Mouse (Mus musculus) limb, embryonic 15.5 days (tissue): ENCODE results near the gene Slc4a7. TPM values are rescaled to one million over a fixed set of nuclear protein-coding genes. Genes with fewer than 3 reads are reported as not detected.

ENCODE experiments used
- ATAC-seq: fragments of 200-750 bp; cut with Nextera tagmentation; 2 replicates; pipeline ENCODE4 v1.8.0; 2017; ENCODE audit warnings: low read depth, moderate TSS enrichment; ENCODE audit not compliant: insufficient number of reproducible peaks, low FRiP score, low TSS enrichment
- H3K27ac ChIP-seq: fragments of 300-500 bp; sonication (generic); 2 replicates; pipeline ENCODE4 v1.5.1; 2015; ENCODE audit warnings: moderate library complexity, mild to moderate bottlenecking, inconsistent platforms
- H3K27me3 ChIP-seq: fragments of 300-500 bp; sonication (generic); 2 replicates; pipeline ENCODE4 v1.6.1; 2015; ENCODE audit warnings: inconsistent platforms
- H3K36me3 ChIP-seq: fragments of 300-500 bp; sonication (generic); 2 replicates; pipeline ENCODE4 v1.6.1; 2015; ENCODE audit warnings: inconsistent platforms
- H3K4me1 ChIP-seq: fragments of 300-500 bp; sonication (generic); 2 replicates; pipeline ENCODE4 v1.6.1; 2015; ENCODE audit warnings: inconsistent platforms
- H3K4me2 ChIP-seq: fragments of 300-500 bp; sonication (generic); 2 replicates; pipeline ENCODE4 v1.6.1; 2015; ENCODE audit warnings: mild to moderate bottlenecking, inconsistent platforms
- H3K4me3 ChIP-seq: fragments of 300-500 bp; sonication (generic); 2 replicates; pipeline ENCODE4 v1.5.1; 2015; ENCODE audit warnings: mild to moderate bottlenecking, inconsistent platforms
- H3K9ac ChIP-seq: fragments of 300-500 bp; sonication (generic); 2 replicates; pipeline ENCODE4 v1.6.1; 2015; ENCODE audit warnings: inconsistent platforms
- H3K9me3 ChIP-seq: fragments of 300-500 bp; sonication (generic); 2 replicates; pipeline ENCODE4 v1.6.1; 2016; ENCODE audit warnings: inconsistent platforms
- WGBS: fragments of 180-500 bp; shearing (Covaris S2); methylation state at CpG from one replicate; pipeline ENCODE4 v1.1.7; 2015; 5-methylcytosine and 5-hydroxymethylcytosine counted together
- polyA plus RNA-seq: library from polyadenylated mRNA; unstranded; fragments of >200 nt; fragmentation: Nextera tagmentation; extraction: Ambion mirVana; gene quantifications from 2 replicates; pipeline ENCODE4 v1.2.1, GENCODE M21; 2015

Gene Slc4a7
- polyA plus RNA-seq, 1 experiment from 2014 or later: 12.5 TPM

DNA sequence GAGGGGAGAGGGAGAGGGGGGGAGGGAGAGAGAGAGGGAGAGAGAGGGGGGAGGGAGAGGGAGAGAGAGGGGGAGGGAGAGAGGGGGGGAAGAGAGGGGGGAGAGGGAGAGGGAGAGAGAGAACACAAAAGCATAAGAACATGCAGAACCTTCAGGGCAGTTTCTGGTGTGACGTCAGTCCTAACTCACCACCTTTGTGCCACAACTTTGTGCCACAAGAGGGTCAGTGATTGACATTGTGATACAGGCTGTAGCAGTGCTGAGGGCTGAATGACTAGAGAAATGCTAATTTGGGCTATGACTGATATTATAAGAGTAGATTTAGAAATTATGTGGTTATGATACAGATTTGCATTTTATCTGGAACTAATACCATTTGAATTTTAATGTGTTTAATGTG is 5.0 kb downstream of the Slc4a7 start:
- WGBS: 82% methylated on average over 1 of the region's 1 CpGs
- no peak for ATAC-seq
- no peaks in the 10 kb centered on the region for H3K9me3 ChIP-seq
- H3K36me3 ChIP-seq: peaks cover 8% of the 10 kb centered on the region; the same call in 1 of the 2 replicates
- H3K27me3 ChIP-seq: no peaks in the 10 kb centered on the region
- no peak overlapping the region for H3K4me2 ChIP-seq
- no peak overlapping the region for H3K9ac ChIP-seq
- no peak overlapping the region for H3K4me3 ChIP-seq
- H3K27ac ChIP-seq: no peak overlapping the region
- H3K4me1 ChIP-seq: peaks cover 5% of the 10 kb centered on the region; the same call in 1 of the 2 replicates

DNA sequence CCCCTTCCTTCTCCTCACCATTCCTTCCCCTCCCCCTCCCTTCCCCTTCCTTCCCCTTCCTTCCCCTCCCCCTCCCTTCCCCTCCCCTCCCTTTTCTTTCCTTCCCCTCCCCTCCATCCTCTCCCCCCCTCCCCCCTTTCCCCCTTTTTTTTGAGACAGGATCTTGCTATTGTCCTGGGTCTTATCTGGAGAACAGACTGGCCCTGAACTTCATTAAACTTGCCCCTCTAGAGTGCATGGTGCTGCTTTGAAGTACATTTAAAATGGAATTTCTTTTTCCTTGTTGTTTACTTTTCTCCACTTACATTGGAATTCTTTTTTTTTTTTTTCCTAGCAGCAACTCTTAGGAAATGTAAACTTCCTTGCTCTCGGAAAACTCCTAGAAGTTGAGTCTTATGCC is 6.9 kb downstream of the Slc4a7 start:
- H3K27me3 ChIP-seq: no peaks in the 10 kb centered on the region
- H3K4me1 ChIP-seq: 0 out of 2 replicates have a peak, but pooled peaks cover 1% of the 10 kb centered on the region
- H3K9me3 ChIP-seq: no peaks in the 10 kb centered on the region
- H3K9ac ChIP-seq: no peak overlapping the region
- H3K4me3 ChIP-seq: no peak overlapping the region
- peaks cover 8% of the 10 kb centered on the region; the same call in 1 of the 2 replicates for H3K36me3 ChIP-seq
- ATAC-seq: no peak
- H3K27ac ChIP-seq: no peak overlapping the region
- 93% methylated on average over 1 of the region's 1 CpGs for WGBS
- H3K4me2 ChIP-seq: no peak overlapping the region

DNA sequence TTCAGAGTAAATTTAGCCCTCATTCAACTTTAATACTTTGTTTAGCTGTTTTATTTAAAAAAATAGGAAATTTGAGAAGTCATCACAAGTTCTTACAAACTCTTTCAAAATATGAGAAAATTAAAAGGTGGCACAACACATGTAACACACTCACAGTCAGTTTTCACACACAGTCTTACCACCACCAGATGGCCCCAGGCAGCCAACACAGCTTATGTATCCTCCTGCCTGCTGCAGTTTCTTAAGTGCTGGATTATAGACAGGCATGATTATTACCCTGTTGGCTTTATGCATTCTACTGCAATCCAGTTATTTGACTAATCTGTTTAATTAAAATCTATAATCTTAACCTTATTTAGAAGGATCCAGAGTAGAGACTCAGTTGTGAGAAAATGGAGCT is 12.1 kb downstream of the Slc4a7 start:
- Histone ChIP-seq H3K27ac (no peak overlapping the region), H3K9me3 (no peaks in the 10 kb centered on the region), H3K4me2 (no peak overlapping the region), H3K27me3 (no peaks in the 10 kb centered on the region), H3K4me3 (no peak overlapping the region), H3K4me1 (no peaks in the 10 kb centered on the region), H3K36me3 (peaks cover 5% of the 10 kb centered on the region; the same call in 1 of the 2 replicates), H3K9ac (no peak overlapping the region)
- no peak for ATAC-seq

DNA sequence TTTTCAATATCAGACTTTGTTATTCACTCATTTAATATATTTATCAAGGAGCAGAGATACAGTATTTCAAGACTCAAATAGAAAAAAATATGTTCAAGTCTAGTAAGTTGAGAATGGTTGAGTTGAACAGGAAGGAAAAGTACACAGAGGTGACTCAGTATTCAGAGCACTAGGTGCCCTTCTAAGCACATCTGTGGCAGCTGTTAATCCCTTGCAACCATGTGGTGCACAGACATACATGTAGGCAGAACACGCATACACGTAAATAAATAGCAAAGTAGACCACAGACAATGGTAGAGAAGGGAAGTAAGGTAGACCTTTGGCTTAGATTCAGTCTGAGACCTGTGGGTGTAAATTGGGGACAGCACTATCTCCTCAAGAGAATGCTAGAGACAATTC is 13.7 kb downstream of the Slc4a7 start:
- no peaks in the 10 kb centered on the region for H3K4me1 ChIP-seq
- ATAC-seq: no peak
- H3K27ac ChIP-seq: no peak overlapping the region
- WGBS: 93% methylated on average over 2 of the region's 2 CpGs
- no peak overlapping the region for H3K4me2 ChIP-seq
- no peaks in the 10 kb centered on the region for H3K9me3 ChIP-seq
- no peak overlapping the region for H3K9ac ChIP-seq
- H3K36me3 ChIP-seq: peaks cover under 1% of the 10 kb centered on the region; the same call in 1 of the 2 replicates
- no peak overlapping the region for H3K4me3 ChIP-seq
- no peaks in the 10 kb centered on the region for H3K27me3 ChIP-seq

DNA sequence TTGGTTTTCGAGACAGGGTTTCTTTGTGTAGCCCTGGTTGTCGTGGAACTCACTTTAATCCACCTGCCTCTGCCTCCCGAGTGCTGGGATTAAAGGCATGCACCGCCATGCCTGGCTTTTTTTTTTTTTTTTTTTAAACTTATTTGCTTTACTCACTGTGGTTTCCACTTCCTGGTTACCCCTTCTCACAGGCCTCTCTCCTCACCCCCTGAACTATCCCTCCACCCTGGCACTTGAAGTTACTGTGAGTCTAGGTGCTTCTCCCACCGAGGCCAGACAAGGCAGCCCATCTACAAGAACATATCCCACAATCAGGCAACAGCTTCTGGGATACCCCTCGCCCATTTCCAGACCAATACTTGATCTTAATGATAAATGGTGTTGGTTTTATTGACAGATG is 14.8 kb downstream of the Slc4a7 start:
- Histone ChIP-seq H3K4me1 (no peaks in the 10 kb centered on the region), H3K4me3 (no peak overlapping the region), H3K27ac (no peak overlapping the region), H3K9me3 (no peaks in the 10 kb centered on the region), H3K9ac (no peak overlapping the region), H3K4me2 (no peak overlapping the region), H3K27me3 (no peaks in the 10 kb centered on the region), H3K36me3 (no peaks in the 10 kb centered on the region)
- ATAC-seq: no peak
- 84% methylated on average over 6 of the region's 6 CpGs for WGBS

DNA sequence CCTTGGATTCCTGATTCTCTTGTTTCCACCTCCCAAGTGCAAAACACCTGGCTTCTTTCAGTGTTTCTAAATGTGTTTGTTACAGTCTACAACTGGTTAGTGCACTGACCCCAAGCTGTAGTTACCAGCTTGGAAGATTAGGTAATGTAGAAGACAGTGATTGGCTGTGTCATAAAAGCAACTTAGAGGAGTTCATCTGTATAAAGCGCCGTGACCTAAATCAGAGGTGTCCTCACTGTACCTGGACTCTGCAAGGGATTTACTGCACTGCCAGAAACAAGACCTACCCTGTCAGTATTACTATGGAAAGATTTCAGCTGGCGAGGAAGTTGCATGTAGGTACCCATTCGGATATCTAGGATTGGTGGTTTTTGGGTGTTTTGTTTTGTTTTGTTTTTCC is 16.5 kb downstream of the Slc4a7 start:
- Histone ChIP-seq H3K4me2 (no peak overlapping the region), H3K4me3 (no peak overlapping the region), H3K27ac (no peak overlapping the region), H3K9me3 (no peaks in the 10 kb centered on the region), H3K36me3 (no peaks in the 10 kb centered on the region), H3K27me3 (no peaks in the 10 kb centered on the region), H3K9ac (no peak overlapping the region), H3K4me1 (no peaks in the 10 kb centered on the region)
- no peak for ATAC-seq
- 91% methylated on average over 4 of the region's 4 CpGs for WGBS

DNA sequence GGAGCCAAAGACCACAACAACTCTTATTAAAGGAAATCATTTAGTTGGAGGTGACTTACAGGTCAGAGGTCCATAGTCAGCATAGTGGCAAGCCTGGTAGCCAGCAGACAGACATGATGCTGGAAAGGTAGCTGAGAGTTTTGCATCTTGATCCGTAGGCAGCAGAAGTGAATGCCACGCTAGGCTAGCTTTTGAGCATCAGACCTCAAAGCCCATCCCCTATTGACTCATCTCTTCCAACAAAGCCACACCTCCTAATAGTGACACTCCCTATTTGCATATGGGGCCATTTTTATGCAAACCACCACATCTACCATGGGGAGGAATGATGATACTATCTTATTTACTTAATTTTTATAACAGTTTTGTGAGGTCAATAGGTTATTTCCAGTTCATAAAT is 79.1 kb downstream of the Slc4a7 start:
- H3K9me3 ChIP-seq: no peaks in the 10 kb centered on the region
- no peaks in the 10 kb centered on the region for H3K4me1 ChIP-seq
- ATAC-seq: no peak
- peaks cover 19% of the 10 kb centered on the region for H3K36me3 ChIP-seq
- no peak overlapping the region for H3K9ac ChIP-seq
- H3K4me2 ChIP-seq: no peak overlapping the region
- H3K27me3 ChIP-seq: no peaks in the 10 kb centered on the region
- H3K27ac ChIP-seq: no peak overlapping the region
- no peak overlapping the region for H3K4me3 ChIP-seq
- WGBS: 94% methylated on average over 2 of the region's 2 CpGs

DNA sequence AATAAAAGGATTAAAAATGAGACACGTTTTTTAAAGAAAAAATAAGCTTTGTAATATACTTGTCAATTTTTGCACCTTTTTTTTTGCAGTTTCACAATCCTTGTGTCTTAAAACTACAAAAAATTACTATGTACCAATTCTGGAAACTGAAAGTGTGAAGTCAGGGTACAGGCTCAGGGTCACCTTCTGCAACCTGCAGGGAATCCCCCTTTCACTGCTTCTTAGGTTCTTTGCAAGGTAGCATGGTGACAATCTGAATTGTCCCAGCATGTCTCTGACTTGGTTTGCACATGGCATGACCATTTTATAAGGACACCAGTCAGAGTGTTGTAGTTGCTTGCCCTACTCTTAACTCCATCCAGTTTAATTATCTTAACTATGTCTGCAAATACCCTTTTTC is 82.1 kb downstream of the Slc4a7 start:
- Histone ChIP-seq H3K27ac (no peak overlapping the region), H3K27me3 (no peaks in the 10 kb centered on the region), H3K4me3 (no peak overlapping the region), H3K9me3 (no peaks in the 10 kb centered on the region), H3K4me1 (no peaks in the 10 kb centered on the region), H3K9ac (no peak overlapping the region), H3K4me2 (no peak overlapping the region), H3K36me3 (peaks cover 26% of the 10 kb centered on the region)
- WGBS: 94% methylated on average over 1 of the region's 1 CpGs
- ATAC-seq: no peak

DNA sequence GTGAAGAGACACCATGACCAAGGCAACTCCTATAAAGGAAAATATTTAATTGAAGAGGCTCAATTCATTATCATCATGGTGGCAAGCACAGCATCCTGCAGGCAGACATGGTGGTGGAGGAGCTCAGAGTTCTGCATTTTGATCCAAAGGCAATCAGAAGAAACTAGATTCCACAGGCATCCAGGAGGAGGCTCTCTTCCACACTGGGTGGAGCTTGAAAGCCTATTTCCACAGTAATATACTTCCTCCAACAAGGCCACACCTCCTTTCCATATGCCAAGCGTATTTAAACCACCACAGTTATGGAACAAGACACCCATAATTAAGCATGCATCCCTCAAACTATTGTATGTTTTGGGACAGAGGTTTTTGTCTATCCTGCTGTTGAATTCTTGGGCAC is 84.9 kb downstream of the Slc4a7 start:
- Histone ChIP-seq H3K9ac (no peak overlapping the region), H3K4me2 (no peak overlapping the region), H3K9me3 (no peaks in the 10 kb centered on the region), H3K27ac (no peak overlapping the region), H3K27me3 (no peaks in the 10 kb centered on the region), H3K4me1 (no peaks in the 10 kb centered on the region), H3K4me3 (no peak overlapping the region), H3K36me3 (peaks cover 17% of the 10 kb centered on the region)
- 71% methylated on average over 1 of the region's 1 CpGs for WGBS
- ATAC-seq: no peak

DNA sequence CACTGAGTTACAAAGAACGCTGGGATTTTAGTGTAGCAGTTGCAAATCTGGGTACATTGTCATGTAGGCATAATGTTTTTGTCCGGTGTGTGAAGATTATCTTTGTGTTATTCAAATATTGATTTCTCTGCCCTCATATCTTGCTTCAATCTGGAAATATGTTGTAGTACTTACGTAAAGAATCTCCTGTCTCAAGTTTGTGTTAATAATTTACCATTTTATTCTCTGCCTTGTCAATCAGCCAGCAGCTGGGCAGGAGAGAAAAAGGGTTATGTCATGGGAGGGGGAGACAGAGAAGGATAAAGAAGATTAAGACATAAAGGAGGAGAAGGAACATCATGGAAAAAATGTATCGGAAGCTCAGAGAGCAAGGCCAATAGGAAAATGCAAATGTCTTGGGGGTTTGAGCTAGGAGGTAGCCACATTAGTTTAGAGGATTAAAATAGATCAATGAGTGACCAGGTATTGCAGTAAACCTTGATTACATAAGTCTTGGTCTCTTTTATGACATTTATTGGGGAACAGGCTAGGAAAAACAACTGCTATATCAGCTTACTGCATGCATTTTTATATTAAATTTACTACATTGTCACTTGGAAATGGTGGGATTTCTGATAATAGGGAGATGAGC is 87.9 kb downstream of the Slc4a7 start:
- H3K4me3 ChIP-seq: no peak overlapping the region
- no peak overlapping the region for H3K27ac ChIP-seq
- H3K4me2 ChIP-seq: no peak overlapping the region
- H3K9me3 ChIP-seq: no peaks in the 10 kb centered on the region
- ATAC-seq: no peak
- H3K36me3 ChIP-seq: peaks cover 16% of the 10 kb centered on the region
- 88% methylated on average over 4 of the region's 4 CpGs for WGBS
- no peak overlapping the region for H3K9ac ChIP-seq
- no peaks in the 10 kb centered on the region for H3K27me3 ChIP-seq
- no peaks in the 10 kb centered on the region for H3K4me1 ChIP-seq

DNA sequence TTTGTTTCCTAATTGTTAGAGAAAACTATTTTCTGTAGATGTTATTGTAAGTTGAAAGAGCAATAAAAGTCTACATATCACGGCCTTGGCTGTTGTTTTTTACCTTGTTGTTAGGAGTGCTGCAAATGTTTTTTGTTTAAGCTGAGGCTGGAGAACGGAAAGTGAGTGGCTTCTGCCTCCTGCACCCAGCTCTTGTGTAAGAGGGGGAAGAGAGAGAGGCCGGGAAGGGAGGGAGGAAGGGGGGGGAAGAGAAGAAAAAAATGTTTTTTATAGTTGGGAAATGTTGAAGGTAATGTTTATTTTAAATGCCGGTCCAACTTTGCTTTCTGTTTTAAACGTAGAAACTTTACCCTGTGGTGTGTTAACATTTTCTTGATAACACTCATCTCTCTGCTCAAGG is 97.8 kb downstream of the Slc4a7 start:
- no peaks in the 10 kb centered on the region for H3K27me3 ChIP-seq
- no peak overlapping the region for H3K4me2 ChIP-seq
- WGBS: 82% methylated on average over 5 of the region's 5 CpGs
- H3K4me1 ChIP-seq: no peaks in the 10 kb centered on the region
- no peak for ATAC-seq
- peaks cover 13% of the 10 kb centered on the region for H3K36me3 ChIP-seq
- no peak overlapping the region for H3K4me3 ChIP-seq
- H3K9ac ChIP-seq: no peak overlapping the region
- H3K9me3 ChIP-seq: no peaks in the 10 kb centered on the region
- H3K27ac ChIP-seq: no peak overlapping the region

DNA sequence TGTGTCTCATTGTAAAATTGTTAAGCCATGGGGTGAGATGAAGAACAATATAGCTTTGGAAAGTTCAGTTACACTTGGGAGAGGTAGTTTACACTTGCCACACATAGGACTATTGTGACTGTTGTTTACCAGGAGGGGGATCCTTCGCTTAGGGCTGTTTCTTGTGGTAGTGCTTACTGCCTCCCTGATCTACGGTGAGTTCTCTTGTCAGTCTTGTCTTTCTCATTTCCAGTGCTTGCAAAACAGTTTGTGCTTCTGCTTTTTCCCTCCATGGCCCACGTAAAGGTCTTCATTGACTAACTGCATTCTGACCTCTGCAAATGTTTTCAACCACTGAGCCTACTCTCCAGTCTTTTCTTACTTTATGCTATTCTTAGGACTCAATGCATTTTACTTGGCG is 98.3 kb downstream of the Slc4a7 start:
- Histone ChIP-seq H3K36me3 (peaks cover 13% of the 10 kb centered on the region), H3K27ac (no peak overlapping the region), H3K4me1 (no peaks in the 10 kb centered on the region), H3K4me2 (no peak overlapping the region), H3K27me3 (no peaks in the 10 kb centered on the region), H3K9me3 (no peaks in the 10 kb centered on the region), H3K9ac (no peak overlapping the region), H3K4me3 (no peak overlapping the region)
- no peak for ATAC-seq
- WGBS: 92% methylated on average over 4 of the region's 4 CpGs

DNA sequence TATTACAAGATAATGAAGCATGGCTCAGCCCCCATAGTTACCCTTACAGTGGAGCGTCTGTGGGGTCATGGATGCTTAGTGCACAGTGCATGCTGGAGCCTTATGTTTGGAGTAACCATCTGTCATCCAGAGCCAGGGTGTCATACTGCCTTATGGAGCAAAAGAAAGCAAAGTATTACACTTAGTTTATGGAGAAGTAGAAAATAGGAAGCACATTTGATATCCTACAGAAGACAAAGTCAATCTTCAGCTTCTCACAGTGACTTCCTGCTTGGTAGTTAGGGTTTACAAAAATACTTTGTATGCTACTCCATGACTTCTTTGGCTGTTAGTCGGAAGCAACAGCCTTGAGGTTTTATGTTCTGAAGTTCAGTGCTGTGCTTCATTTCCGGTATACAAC is 98.7 kb downstream of the Slc4a7 start:
- H3K27ac ChIP-seq: no peak overlapping the region
- H3K9me3 ChIP-seq: no peaks in the 10 kb centered on the region
- no peaks in the 10 kb centered on the region for H3K27me3 ChIP-seq
- H3K36me3 ChIP-seq: peaks cover 13% of the 10 kb centered on the region
- no peak for ATAC-seq
- no peaks in the 10 kb centered on the region for H3K4me1 ChIP-seq
- WGBS: 94% methylated on average over 3 of the region's 3 CpGs
- H3K4me2 ChIP-seq: no peak overlapping the region
- H3K4me3 ChIP-seq: no peak overlapping the region
- H3K9ac ChIP-seq: no peak overlapping the region
